Mouse (Mus musculus) limb, embryonic 15.5 days (tissue): ENCODE data around the gene Ucn. TPM values are rescaled to one million over a fixed set of nuclear protein-coding genes. Genes with fewer than 3 reads are reported as not detected.
A peak's percentile ranks its signal among the peaks of the same experiment; 100 is the strongest.

Experiments used
- ATAC-seq: fragments of 200-750 bp; cut with Nextera tagmentation; 2 replicates; pipeline ENCODE4 v1.8.0; 2017; ENCODE audit warnings: low read depth, moderate TSS enrichment; ENCODE audit not compliant: insufficient number of reproducible peaks, low FRiP score, low TSS enrichment
- H3K27ac ChIP-seq: fragments of 300-500 bp; sonication (generic); 2 replicates; pipeline ENCODE4 v1.5.1; 2015; ENCODE audit warnings: moderate library complexity, mild to moderate bottlenecking, inconsistent platforms
- H3K27me3 ChIP-seq: fragments of 300-500 bp; sonication (generic); 2 replicates; pipeline ENCODE4 v1.6.1; 2015; ENCODE audit warnings: inconsistent platforms
- H3K36me3 ChIP-seq: fragments of 300-500 bp; sonication (generic); 2 replicates; pipeline ENCODE4 v1.6.1; 2015; ENCODE audit warnings: inconsistent platforms
- H3K4me1 ChIP-seq: fragments of 300-500 bp; sonication (generic); 2 replicates; pipeline ENCODE4 v1.6.1; 2015; ENCODE audit warnings: inconsistent platforms
- H3K4me2 ChIP-seq: fragments of 300-500 bp; sonication (generic); 2 replicates; pipeline ENCODE4 v1.6.1; 2015; ENCODE audit warnings: mild to moderate bottlenecking, inconsistent platforms
- H3K4me3 ChIP-seq: fragments of 300-500 bp; sonication (generic); 2 replicates; pipeline ENCODE4 v1.5.1; 2015; ENCODE audit warnings: mild to moderate bottlenecking, inconsistent platforms
- H3K9ac ChIP-seq: fragments of 300-500 bp; sonication (generic); 2 replicates; pipeline ENCODE4 v1.6.1; 2015; ENCODE audit warnings: inconsistent platforms
- H3K9me3 ChIP-seq: fragments of 300-500 bp; sonication (generic); 2 replicates; pipeline ENCODE4 v1.6.1; 2016; ENCODE audit warnings: inconsistent platforms
- WGBS: fragments of 180-500 bp; shearing (Covaris S2); methylation state at CpG from one replicate; pipeline ENCODE4 v1.1.7; 2015; 5-methylcytosine and 5-hydroxymethylcytosine counted together
- polyA plus RNA-seq: library from polyadenylated mRNA; unstranded; fragments of >200 nt; fragmentation: Nextera tagmentation; extraction: Ambion mirVana; gene quantifications from 2 replicates; pipeline ENCODE4 v1.2.1, GENCODE M21; 2015

Gene Ucn
- polyA plus RNA-seq, result not detected in 2 replicates

DNA sequence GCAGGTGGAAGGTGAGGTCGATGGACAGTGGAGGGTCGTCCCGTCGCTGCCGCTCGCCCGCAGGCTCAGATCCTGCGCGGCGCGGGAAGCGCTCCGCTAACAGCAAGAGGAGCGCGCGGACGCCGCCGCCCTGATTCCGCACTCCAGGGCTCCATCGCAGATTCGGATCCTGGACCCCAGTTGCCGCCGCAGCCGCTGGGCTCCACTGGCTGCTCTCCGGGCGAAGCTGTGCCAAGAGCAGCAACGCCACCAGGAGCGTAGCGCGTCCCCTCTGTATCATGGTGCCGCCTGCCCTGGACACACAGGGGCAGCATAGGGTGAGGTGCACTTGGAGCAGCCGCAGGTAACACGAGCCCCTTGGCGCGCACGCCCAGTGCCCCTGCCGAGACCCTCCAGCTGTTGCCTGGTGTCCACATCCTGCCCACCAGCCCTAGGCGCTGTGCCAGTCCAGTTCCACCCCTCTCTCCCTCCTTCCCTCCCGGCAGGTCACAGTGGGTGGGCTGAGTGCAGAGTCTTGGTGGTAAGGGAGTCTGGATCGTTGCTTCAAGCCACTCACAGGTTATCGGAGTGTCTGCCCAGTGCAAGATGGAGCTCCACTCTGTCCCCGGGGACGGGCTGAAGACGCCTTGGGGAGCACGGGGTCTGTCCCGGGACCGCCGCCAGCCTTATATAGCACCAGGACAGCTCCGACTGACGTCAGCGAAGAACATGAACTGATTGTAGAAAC, at the start of gene Ucn:
Ucn (minus strand) TSS at position 589 of the 727 bp plus-strand sequence.
- no peak for ATAC-seq
- H3K36me3 ChIP-seq, result peaks cover 11% of the 10 kb centered on the region
- H3K27ac ChIP-seq, result no peak within 1 kb of the TSS
- H3K4me3 ChIP-seq, result peak within 1 kb of the TSS; percentile 22
- no peak within 1 kb of the TSS for H3K9ac ChIP-seq
- peaks cover 67% of the 10 kb centered on the region for H3K27me3 ChIP-seq
- H3K4me2 ChIP-seq, result peak within 1 kb of the TSS; percentile 33
- WGBS, result 2% methylated on average over 52 of the region's 52 CpGs
- H3K4me1 ChIP-seq, result peaks cover 24% of the 10 kb centered on the region
- H3K9me3 ChIP-seq, result no peaks in the 10 kb centered on the region

DNA sequence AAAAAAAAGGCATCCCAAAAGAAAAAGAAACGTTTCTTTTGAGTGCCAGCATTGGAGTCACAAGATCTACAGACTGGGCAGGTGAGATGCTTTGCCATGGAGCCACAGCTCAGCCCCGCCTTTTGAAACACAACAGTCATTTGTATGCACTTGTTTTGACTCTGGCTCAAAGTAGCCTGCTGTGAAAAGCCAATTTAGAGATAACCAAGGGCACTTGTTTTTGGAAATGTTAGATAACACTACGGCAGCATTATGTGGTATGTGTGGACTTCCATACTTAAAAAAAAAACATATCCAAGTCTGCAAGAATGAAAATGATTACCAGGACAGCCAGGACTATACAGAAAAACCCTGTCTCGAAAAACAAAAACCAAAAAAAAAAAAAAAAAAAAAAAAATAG, 45.0 kb upstream of the Ucn start:
- Histone ChIP-seq H3K4me3 (no peak overlapping the region), H3K4me2 (no peak overlapping the region), H3K27me3 (no peaks in the 10 kb centered on the region), H3K9ac (no peak overlapping the region), H3K27ac (no peak overlapping the region), H3K4me1 (0 out of 2 replicates have a peak, but pooled peaks cover 4% of the 10 kb centered on the region), H3K9me3 (no peaks in the 10 kb centered on the region), H3K36me3 (peaks cover 20% of the 10 kb centered on the region)
- ATAC-seq, result no peak
- WGBS, result 55% methylated on average over 4 of the region's 4 CpGs

DNA sequence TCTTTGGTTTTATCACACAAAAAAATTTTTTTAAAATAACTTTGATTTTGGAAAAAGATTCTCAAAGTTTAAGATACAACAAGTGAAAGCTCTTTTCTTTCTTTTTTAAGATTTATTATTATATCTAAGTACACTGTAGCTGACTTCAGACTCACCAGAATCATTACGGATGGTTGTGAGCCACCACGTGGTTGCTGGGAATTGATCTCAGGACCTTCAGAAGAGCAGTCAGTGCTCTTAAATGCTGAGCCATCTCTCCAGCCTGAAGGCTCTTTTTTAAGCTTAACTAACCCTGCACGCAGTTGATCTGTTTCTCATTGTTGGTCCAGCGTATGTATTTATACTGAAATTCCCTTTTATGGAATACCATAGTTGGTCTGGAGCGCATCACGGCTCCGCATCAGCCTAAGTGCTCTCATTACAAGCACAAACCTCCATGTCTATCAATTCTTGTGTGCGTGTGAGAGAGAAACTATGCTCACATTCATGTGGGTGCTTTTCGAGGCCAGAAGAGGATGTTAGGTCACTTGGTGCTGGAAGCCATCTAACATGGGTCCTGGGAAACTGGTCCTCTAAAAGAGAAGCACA, 42.6 kb upstream of the Ucn start:
- no peaks in the 10 kb centered on the region for H3K27me3 ChIP-seq
- no peak overlapping the region for H3K9ac ChIP-seq
- H3K4me2 ChIP-seq, result no peak overlapping the region
- H3K27ac ChIP-seq, result no peak overlapping the region
- 0 out of 2 replicates have a peak, but pooled peaks cover 4% of the 10 kb centered on the region for H3K4me1 ChIP-seq
- H3K4me3 ChIP-seq, result no peak overlapping the region
- H3K9me3 ChIP-seq, result no peaks in the 10 kb centered on the region
- 92% methylated on average over 9 of the region's 9 CpGs for WGBS
- H3K36me3 ChIP-seq, result no peaks in the 10 kb centered on the region
- ATAC-seq, result no peak

DNA sequence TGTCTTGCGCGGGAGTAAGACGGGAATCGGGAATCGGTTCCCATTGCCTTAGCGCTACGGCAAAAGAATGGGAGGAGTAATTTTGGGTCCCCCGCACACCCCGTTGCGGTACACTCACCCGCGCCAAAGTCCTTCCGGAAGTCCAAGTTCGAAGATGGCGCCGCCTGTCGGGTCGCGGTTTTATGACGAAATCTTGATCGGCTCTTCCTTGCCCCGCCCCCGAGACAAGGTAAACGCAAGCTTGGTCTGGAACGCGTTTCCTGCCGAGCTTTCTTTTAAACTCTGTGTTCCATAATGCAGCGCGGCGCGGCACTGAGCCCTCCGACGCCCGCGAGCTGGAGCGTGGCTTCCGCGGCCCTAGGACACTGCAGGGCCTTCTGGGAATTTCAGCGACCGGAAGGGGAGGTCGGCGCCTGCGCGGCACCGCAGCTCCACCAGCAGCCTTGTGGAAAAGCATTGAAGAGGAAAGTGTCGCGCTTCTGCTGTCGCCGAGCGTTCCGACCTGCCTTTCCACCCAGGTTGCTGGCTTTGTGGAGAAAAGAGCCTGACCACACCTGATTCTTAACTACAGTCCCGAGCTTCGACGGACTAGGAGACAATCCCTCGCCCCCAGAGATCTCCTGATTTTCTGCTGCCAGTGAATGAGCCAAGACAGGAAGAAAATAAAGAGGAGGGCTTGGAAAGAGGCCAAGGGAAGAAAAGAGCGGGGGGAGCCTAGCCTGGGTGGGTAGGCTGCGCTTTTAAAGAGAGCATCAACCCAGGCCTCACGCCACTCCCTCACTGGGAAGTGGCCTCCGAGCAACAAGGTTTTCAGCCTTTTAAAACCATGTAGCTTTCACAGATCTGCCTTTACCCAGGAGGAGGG, 41.4 kb upstream of the Ucn start, which contains the start of the genes Gm29609 and Gtf3c2:
Gm29609 (minus strand) TSS at position 146 of the 865 bp plus-strand sequence.
Gtf3c2 (minus strand) TSS at position 379 of the 865 bp plus-strand sequence.
- WGBS, result under 1% methylated on average over 58 of the region's 59 CpGs
- Histone ChIP-seq H3K9ac (peak within 1 kb of the TSS; percentile 61), H3K9me3 (no peaks in the 10 kb centered on the region), H3K27ac (peak within 1 kb of the TSS; percentile 98), H3K36me3 (no peaks in the 10 kb centered on the region), H3K4me1 (0 out of 2 replicates have a peak, but pooled peaks cover 4% of the 10 kb centered on the region), H3K4me3 (peak within 1 kb of the TSS; percentile 77), H3K4me2 (peak within 1 kb of the TSS; percentile 78), H3K27me3 (no peaks in the 10 kb centered on the region)
- peak; percentile 96 for ATAC-seq

DNA sequence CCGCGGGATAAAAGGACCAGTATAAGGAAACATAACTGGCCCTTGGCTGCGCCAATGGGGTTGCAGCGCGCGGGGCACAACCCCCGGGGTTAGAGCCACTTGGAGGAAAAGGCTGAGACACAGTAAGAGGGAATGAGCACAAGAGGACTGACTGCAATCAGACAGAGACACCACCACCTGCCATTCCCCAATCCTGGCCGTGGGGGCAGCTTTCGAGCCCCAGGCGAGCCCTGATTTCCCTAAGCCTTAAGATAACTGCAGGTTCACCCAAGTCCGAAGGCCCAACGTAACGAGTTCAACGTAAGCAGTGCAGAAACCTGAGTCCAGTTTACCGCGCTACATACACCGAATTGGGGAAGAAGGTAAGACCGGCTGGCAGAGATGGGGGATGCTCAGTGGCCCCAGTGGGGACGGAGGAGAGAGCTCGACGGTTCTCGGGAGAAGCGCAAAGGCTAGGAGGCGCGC, 40.7 kb upstream of the Ucn start:
- Histone ChIP-seq H3K27ac (peak overlapping the region; percentile 98), H3K9me3 (no peaks in the 10 kb centered on the region), H3K36me3 (no peaks in the 10 kb centered on the region), H3K4me1 (0 out of 2 replicates have a peak, but pooled peaks cover 4% of the 10 kb centered on the region), H3K4me2 (peak overlapping the region; percentile 78), H3K4me3 (peak overlapping the region; percentile 77), H3K9ac (peak overlapping the region; percentile 61), H3K27me3 (no peaks in the 10 kb centered on the region)
- peak; percentile 52 for ATAC-seq
- under 1% methylated on average over 25 of the region's 25 CpGs for WGBS

DNA sequence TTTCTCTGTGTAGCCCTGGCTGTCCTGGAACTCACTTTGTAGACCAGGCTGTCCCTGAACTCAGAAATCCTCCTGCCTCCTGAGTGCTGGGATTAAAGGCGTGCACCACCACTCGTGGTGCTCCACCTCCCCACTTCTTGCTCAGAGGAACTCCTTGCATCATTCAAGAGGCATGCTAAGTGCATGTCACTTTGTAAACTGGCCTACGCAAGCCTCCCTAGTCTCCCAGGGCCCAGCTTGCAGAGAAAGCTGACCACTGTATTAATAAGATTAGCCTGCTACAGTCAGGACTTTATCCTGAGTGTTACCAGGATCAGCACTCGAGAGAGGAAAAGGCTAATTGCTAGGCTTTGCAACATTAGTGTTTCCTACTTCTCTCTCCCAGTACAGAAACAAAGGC, 30.0 kb upstream of the Ucn start:
- Histone ChIP-seq H3K9ac (no peak overlapping the region), H3K36me3 (peaks cover 96% of the 10 kb centered on the region), H3K4me2 (no peak overlapping the region), H3K4me3 (no peak overlapping the region), H3K27ac (no peak overlapping the region), H3K9me3 (no peaks in the 10 kb centered on the region), H3K27me3 (no peaks in the 10 kb centered on the region), H3K4me1 (no peaks in the 10 kb centered on the region)
- 88% methylated on average over 4 of the region's 4 CpGs for WGBS
- ATAC-seq, result no peak

DNA sequence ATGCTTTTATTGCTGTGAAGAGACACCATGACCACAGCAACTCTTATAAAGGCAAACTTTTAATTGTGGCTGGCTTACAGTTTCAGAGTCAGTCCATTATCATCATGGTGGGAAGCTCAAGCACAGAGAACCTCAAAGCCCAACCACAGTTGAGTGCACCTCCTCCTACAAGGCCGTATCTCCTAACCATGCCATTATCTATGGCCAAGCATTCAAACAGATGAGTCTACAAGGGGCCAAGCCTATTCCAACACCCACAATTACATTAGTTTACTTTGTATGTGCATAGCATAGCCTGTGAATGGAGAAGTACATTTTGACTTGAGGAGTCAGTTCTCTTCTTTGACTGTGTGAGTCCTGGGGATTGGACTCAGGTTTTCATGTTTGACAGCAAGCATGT, 26.2 kb upstream of the Ucn start:
- H3K9me3 ChIP-seq, result no peaks in the 10 kb centered on the region
- H3K4me1 ChIP-seq, result no peaks in the 10 kb centered on the region
- H3K4me2 ChIP-seq, result no peak overlapping the region
- H3K4me3 ChIP-seq, result no peak overlapping the region
- 97% methylated on average over 1 of the region's 1 CpGs for WGBS
- no peaks in the 10 kb centered on the region for H3K27me3 ChIP-seq
- no peak overlapping the region for H3K9ac ChIP-seq
- no peak for ATAC-seq
- no peak overlapping the region for H3K27ac ChIP-seq
- peaks cover 90% of the 10 kb centered on the region for H3K36me3 ChIP-seq

DNA sequence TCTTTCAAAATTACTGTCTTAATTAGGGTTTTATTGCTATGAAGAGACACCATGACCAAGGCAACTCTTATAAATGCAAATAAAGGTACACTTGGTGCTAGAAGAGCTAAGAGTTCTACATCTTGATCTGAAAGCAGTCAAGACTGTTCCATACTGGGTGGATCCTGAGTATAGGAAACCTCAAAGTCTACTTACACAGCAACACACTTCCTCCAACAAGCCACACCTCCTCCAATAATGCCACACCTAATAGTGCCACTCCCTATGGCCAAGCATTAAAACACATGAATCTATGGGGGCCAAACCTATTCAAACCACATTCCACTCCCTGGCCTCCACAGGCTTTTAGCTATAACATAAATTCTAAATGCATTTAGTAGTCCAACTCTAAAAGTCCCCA, 23.8 kb upstream of the Ucn start:
- ATAC-seq, result no peak
- H3K4me3 ChIP-seq, result no peak overlapping the region

DNA sequence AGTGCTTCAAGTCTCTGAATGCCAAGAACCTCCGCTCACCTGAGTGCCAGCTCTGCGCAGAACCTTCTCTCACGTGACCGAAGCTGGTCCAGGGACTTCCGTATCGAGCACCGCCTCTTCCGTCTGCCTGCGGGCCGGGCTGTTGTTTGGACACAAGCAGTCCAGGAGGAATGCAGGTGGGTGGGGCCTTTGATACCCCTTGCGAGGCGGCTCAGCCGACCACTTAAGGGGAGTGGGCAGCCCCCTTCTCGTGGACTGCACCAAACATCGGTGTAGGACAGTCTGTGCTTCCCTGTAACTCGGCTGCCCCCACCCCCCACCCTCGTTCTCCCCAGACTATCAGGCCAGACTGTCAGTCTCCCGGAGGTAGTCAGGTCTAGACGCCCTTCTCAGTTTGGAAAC, 15.5 kb upstream of the Ucn start, which contains the start of gene Mpv17:
Mpv17 (minus strand) TSS at position 100 of the 402 bp plus-strand sequence.
- Histone ChIP-seq H3K9ac (peak within 1 kb of the TSS; percentile 56), H3K4me1 (peaks cover 12% of the 10 kb centered on the region), H3K36me3 (peaks cover 33% of the 10 kb centered on the region), H3K27ac (peak within 1 kb of the TSS; percentile 89), H3K27me3 (no peaks in the 10 kb centered on the region), H3K9me3 (no peaks in the 10 kb centered on the region), H3K4me3 (peak within 1 kb of the TSS; percentile 71), H3K4me2 (peak within 1 kb of the TSS; percentile 79)
- peak; percentile 84 for ATAC-seq
- WGBS, result 0% methylated on average over 19 of the region's 19 CpGs

More for the DNA sequence above, 23.8 kb upstream of the Ucn start:
- no peak overlapping the region for H3K27ac ChIP-seq
- no peak overlapping the region for H3K4me2 ChIP-seq
- no peak overlapping the region for H3K9ac ChIP-seq
- H3K9me3 ChIP-seq, result no peaks in the 10 kb centered on the region
- no peaks in the 10 kb centered on the region for H3K27me3 ChIP-seq
- no peaks in the 10 kb centered on the region for H3K4me1 ChIP-seq
- H3K36me3 ChIP-seq, result peaks cover 90% of the 10 kb centered on the region

DNA sequence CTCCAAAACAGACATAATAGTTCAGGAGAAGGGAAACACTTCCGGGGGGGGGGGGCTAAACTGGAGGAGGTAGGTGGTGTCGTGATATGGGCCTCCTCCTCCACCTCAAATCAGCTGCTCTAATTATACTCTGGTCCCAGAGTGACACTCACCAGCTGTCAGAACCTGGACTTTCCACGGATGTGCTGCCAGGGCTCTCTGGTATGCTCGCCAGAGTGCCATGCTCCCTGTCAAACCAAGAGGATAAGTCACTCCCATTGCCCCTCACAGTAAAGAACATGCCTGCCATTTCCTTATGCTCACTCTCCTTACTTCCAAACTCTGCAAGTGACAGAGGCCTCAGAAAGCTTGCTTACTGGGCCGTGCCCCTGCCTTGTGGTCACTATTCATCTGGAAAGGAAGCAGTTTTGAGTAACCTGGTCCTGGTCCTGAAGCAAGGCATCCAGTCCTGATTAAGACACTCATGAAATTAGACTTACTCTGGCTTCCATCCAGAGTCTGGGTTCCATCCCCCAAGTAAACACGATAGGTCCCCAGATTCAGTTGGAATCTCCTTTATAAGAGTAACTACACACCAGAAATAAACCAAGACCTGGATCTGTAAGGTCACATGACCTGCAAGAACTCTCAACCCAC, 15.0 kb upstream of the Ucn start:
- Histone ChIP-seq H3K9ac (peak overlapping the region; percentile 56), H3K4me3 (peak overlapping the region; percentile 71), H3K27ac (peak overlapping the region; percentile 89), H3K4me1 (peaks cover 12% of the 10 kb centered on the region), H3K4me2 (peak overlapping the region; percentile 79), H3K36me3 (peaks cover 28% of the 10 kb centered on the region), H3K27me3 (no peaks in the 10 kb centered on the region), H3K9me3 (no peaks in the 10 kb centered on the region)
- no peak for ATAC-seq
- 37% methylated on average over 6 of the region's 6 CpGs for WGBS

DNA sequence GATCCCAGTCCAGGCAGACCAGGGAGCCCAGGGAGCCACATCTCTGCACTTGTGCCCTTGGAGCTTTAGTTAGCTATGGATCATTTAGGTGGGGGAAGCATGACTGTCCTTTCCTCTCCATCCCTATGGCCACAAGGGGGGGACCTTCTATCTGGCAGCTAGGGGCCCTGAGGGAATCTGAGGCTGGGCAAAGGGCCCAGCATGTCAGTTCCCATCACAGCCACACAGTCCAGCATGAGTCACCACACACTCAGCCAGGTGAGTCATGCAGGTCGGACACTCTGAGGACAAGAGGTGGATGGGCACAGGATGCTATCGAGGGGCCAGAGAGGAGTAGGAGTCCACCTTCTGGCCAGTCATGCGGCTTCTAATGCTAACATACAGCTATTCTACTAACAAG, 13.1 kb upstream of the Ucn start:
- H3K27me3 ChIP-seq, result no peaks in the 10 kb centered on the region
- peaks cover 12% of the 10 kb centered on the region for H3K4me1 ChIP-seq
- H3K9ac ChIP-seq, result no peak overlapping the region
- WGBS, result 85% methylated on average over 3 of the region's 3 CpGs
- no peak overlapping the region for H3K27ac ChIP-seq
- no peaks in the 10 kb centered on the region for H3K9me3 ChIP-seq
- ATAC-seq, result no peak
- peaks cover 18% of the 10 kb centered on the region for H3K36me3 ChIP-seq
- no peak overlapping the region for H3K4me3 ChIP-seq
- H3K4me2 ChIP-seq, result no peak overlapping the region
